Mouse (Mus musculus) E14TG2a.4 (cell line): Measurements from ENCODE around the gene Ficd.
"Not testable (repeated sequence)": the region's sequence is repeated elsewhere in the genome, so short reads cannot be mapped to it uniquely, and the experiment has no call there.

Experiments
- H3K27me3 ChIP-seq: 2 replicates; pipeline ENCODE4 v1.6.1; 2014; ENCODE audit warnings: low read length, control low read depth; ENCODE audit not compliant: insufficient read depth
- H3K36me3 ChIP-seq: 2 replicates; pipeline ENCODE4 v1.6.1; 2014; ENCODE audit warnings: low read length, control low read depth; ENCODE audit not compliant: insufficient read depth
- H3K4me1 ChIP-seq: replicated peaks from 2 replicates; pipeline ENCODE4 v1.6.1; 2014; ENCODE audit warnings: low read depth, low read length, control low read depth
- H3K4me3 ChIP-seq: replicated peaks from 2 replicates; pipeline ENCODE4 v1.5.1; 2014; ENCODE audit warnings: mild to moderate bottlenecking, low read length
- H3K9me3 ChIP-seq: 2 replicates; pipeline ENCODE4 v1.6.1; 2014; ENCODE audit warnings: low read length, control low read depth
- CTCF ChIP-seq: conservative IDR thresholded peaks from 2 replicates; pipeline ENCODE4 v1.5.1; 2014; ENCODE audit warnings: low read length
- NANOG ChIP-seq: IDR thresholded peaks from 2 replicates; pipeline ENCODE4 v1.6.1; 2014; ENCODE audit warnings: borderline replicate concordance, low read length, mixed read lengths
- POU5F1 ChIP-seq: IDR thresholded peaks from 2 replicates; pipeline ENCODE4 v1.6.1; 2014; ENCODE audit warnings: low read length, borderline replicate concordance

The Ficd gene

GRCm38 (mm10) chr5:113782624-113783023 is 47.0 kb downstream of the Ficd start:
- Histone ChIP-seq H3K27me3 (peaks cover 21% of the 10 kb centered on the region), H3K9me3 (no peaks in the 10 kb centered on the region), H3K36me3 (peaks cover 17% of the 10 kb centered on the region), H3K4me1 (peaks cover 26% of the 10 kb centered on the region), H3K4me3 (no peak overlapping the region)
- no peak for TF ChIP-seq POU5F1
- TF ChIP-seq CTCF, result no peak
- no peak for TF ChIP-seq NANOG

GRCm38 (mm10) chr5:113783581-113784001 is 48.0 kb downstream of the Ficd start:
- peaks cover 21% of the 10 kb centered on the region for H3K27me3 ChIP-seq
- peaks cover 8% of the 10 kb centered on the region for H3K36me3 ChIP-seq
- no peaks in the 10 kb centered on the region for H3K9me3 ChIP-seq
- H3K4me3 ChIP-seq, result peak overlapping the region; percentile 49
- H3K4me1 ChIP-seq, result peaks cover 29% of the 10 kb centered on the region
- TF ChIP-seq NANOG (no peak), POU5F1 (no peak), CTCF (no peak)

GRCm38 (mm10) chr5:113784104-113784503 is 48.5 kb downstream of the Ficd start:
- not testable (repeated sequence) for H3K9me3 ChIP-seq, H3K36me3 ChIP-seq
- peak overlapping the region; percentile 49; the same call in 1 of the 2 replicates for H3K4me3 ChIP-seq
- H3K27me3 ChIP-seq, result peaks cover 21% of the 10 kb centered on the region
- peaks cover 29% of the 10 kb centered on the region for H3K4me1 ChIP-seq

- H3K4me1 ChIP-seq, result peaks cover 41% of the 10 kb centered on the region
- no peak for TF ChIP-seq CTCF
- no peak for TF ChIP-seq POU5F1
- TF ChIP-seq NANOG, result no peak
- H3K4me3 ChIP-seq, result no peak overlapping the region
- peaks cover 21% of the 10 kb centered on the region for H3K27me3 ChIP-seq
- H3K36me3 ChIP-seq, result no peaks in the 10 kb centered on the region
- no peaks in the 10 kb centered on the region for H3K9me3 ChIP-seq
Observed at GRCm38 (mm10) chr5:113786985-113787384, 51.4 kb downstream of the Ficd start.

GRCm38 (mm10) chr5:113788645-113789044 is 53.0 kb downstream of the Ficd start:
- peaks cover 10% of the 10 kb centered on the region for H3K27me3 ChIP-seq
- no peak for TF ChIP-seq CTCF
- TF ChIP-seq POU5F1, result no peak
- H3K4me3 ChIP-seq, result no peak overlapping the region
- H3K4me1 ChIP-seq, result peaks cover 41% of the 10 kb centered on the region
- no peaks in the 10 kb centered on the region for H3K36me3 ChIP-seq
- H3K9me3 ChIP-seq, result no peaks in the 10 kb centered on the region

- Histone ChIP-seq H3K9me3 (no peaks in the 10 kb centered on the region), H3K36me3 (no peaks in the 10 kb centered on the region), H3K27me3 (peaks cover 7% of the 10 kb centered on the region; the same call in 1 of the 2 replicates), H3K4me1 (peaks cover 37% of the 10 kb centered on the region), H3K4me3 (no peak overlapping the region)
- TF ChIP-seq CTCF, result no peak
- no peak for TF ChIP-seq POU5F1
- no peak for TF ChIP-seq NANOG
Observed at GRCm38 (mm10) chr5:113789075-113789788, 53.6 kb downstream of the Ficd start.
